Mouse (Mus musculus): ENCODE data around the gene Mutyh.
"Not testable (repeated sequence)": the region's sequence is repeated elsewhere in the genome, so short reads cannot be mapped to it uniquely, and the experiment has no call there.

Mutyh gene

DNA sequence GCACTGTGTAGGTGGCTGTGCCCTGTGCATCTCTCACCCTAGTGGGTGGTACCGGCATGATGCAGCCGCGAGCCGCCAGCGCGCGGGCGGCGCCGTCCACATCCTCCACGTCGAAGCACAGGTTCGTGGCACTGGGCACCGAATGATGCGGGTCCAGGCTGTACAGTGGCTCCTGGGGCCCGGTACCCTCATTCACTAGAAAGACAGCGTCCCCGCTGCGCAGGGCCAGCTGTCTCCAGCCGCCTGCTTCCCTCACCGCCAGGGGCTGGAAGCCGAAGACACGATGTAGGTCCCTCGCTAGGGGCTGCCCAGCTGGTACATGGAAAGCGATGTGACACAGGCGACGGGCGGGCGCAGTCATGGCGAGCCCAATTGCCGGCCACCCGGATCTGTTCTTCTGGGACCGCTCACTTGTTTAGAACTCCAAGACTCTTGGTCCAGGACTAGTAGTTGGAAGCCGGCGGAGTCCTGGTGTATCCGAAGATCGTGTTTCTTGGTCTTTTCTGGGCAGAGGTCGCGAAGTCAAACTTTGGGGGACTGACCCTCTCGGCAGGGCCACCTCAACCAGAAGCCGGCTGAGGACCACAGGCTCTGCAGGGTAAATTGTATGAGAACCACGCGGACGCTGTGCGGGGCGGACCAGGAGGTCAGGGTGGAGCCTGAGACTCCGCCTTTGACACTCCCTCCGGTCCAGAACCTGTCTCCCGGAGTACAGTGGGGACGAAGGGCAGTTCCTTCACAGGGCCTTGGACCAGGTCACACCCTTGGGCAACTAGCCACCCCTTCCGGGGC, 13.6 kb downstream of the Mutyh start:
- DNase-seq: peak; percentile 63

DNA sequence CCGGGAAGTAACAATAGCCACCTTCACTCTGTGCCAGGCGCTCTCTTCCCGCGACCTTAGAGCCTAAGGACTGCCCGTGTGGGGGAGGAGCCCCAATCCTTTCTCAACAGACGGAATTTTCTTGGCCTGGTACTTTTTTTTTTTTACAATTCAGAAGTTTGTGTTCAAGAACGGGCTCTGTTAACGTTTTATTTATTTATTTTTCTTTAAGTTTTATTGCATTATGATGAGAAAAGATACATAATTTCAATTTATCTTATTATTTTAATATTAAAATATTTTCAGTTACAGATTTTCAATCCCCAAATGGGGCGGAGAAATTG, 14.1 kb downstream of the Mutyh start, which contains the start of gene Hpdl:
Gene Hpdl, minus strand, starts transcription at position 14 of the 323 bp plus-strand sequence.
- no peak for DNase-seq

DNA sequence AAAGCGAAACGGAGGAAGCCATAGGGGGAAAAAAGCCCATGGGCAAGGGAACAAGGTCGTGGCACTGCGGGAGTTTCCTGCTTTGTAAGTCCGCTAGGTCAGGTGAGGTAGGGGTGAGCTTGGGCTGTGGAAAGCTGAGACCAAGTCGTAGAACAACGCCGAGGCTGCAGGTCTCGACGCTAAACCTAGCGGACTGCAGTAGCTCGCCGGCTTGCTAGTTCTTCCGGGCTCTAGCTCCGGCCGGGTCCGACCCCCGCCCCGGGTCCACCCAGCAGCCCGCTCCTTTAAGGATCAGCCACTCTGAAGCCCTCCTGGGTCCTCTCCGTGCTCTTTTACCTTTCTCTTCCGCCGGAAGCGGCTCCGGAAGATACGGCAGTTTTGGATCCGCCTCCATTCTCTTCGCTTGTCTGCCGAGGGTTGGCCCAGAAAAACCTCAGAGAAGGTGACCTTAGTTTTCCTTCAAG, 17.1 kb downstream of the Mutyh start:
- peak; percentile 80 for DNase-seq

DNA sequence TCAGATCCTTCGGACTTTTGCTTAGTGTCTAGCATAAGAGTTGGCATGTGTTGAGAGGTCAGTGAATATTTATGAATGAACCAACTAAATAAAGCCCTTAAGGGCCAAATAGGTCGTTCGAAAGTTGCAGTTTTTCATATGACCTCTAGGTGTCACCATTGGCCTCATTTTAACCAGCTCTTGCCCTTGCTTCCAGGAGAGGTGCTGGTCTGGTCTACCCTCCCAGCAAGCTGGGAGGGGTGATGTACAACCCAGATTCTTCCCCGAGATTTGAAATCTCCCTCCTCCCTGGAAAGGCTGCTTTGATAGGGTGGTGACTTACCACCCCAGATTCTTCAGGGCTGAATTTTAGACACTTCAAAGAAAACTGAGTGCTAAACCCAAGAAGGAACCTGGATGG, 20.3 kb downstream of the Mutyh start:
- DNase-seq: no peak

DNA sequence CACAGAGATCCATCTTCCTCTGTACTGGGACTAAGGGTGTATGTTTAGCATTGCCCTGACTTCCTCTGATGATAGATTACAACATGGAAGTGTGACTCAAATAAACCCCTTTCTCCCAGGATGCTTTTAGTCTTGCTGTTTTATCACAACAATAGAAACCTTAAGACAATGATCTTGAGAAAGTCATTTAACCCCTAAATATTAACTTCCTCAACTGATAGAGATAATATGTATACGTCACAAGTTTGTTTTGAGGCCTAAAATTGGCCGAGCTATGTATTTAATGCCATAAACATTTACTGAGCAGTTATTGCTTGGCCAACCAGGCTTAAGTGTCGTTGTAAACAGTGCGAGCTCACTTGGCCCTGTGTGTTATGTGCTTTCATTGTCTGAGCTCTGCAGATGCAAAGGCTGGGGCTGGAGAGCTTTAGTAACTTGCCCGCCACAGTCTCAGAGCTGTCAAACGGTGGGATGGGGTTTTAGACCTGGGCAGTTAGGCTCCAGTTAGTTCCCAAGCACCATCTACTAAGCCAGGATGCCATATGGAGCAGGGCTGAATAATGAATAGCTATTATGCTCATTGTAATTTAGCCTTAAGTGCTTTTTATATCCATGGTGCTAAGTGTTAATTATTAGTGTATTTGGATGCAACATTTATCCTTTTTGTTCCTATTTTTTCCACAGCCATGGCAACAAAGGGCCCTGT, 22.0 kb downstream of the Mutyh start:
- DNase-seq: no peak

DNA sequence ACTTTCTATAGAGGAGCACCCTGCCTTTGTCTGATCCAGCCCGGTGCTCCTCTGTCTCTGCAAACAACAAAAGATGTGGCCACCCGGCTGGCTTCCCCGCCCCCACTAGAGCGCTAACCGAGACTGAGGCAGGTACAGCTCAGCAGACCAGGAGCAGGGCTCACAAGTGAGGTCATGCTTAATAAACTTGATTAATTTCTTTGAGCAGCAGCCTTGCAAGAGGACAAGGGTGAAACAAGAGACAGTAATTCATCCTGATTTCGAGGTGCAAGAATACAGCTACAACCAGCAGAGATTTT, 22.5 kb downstream of the Mutyh start:
- DNase-seq: no peak

DNA sequence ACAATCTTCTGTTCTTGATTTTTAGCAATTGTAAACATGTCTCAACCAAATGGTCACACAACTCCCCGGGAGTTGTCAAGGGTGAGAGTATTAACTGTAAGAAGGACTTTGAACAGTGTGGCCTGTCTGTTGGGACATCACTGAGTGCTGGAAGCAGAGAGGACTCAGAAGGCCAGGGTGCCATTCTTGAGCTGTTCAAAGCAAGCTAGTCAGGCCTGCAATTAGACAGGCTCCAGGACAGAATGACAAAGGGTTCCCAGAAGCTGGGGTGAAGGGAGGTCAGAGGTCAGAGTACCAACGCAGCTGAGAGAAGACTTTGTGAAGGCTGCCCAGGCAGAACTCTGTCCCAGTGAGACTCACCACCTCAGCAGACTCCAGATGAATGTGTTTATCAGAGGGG, 31.5 kb downstream of the Mutyh start:
- no peak for DNase-seq

DNA sequence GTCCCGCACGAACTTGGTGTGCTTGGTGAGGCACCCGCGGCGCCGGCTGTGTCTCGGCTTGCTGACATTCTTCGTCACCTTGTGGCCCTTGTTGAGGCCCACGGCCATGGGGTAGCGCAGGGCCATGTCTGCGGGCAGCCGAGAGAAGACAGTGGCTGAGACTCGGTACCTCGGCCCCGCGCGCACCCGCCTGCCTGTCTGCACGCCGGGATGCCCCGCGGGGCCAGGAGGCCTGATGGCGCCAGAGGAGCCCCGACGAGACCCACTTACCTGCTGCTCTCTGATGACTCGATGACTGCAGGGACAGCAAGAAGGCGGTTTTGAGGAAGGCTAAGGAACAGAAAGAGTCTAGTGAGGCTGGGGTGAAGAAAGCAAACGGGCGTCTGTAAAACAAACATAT, 32.6 kb downstream of the Mutyh start:
- DNase-seq: not testable (repeated sequence)

DNA sequence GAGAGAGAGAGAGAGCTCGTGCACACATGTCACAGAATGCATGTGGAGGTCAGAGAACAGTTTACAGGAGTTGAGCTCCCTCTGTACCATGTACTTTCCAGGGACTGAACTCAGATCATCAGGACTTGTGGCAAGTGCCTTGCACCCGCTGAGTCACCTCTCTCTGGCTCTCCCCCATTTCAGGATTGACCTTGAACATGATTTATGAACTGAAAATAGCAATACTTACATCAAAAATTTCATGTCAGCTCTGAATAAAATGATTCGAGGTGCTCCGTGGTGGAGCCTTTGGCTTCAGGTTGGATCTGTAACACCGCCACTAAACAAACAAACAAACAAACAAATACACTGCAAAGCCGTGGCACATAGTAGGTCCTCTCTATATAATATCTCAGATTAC, 33.3 kb downstream of the Mutyh start:
- DNase-seq: no peak

DNA sequence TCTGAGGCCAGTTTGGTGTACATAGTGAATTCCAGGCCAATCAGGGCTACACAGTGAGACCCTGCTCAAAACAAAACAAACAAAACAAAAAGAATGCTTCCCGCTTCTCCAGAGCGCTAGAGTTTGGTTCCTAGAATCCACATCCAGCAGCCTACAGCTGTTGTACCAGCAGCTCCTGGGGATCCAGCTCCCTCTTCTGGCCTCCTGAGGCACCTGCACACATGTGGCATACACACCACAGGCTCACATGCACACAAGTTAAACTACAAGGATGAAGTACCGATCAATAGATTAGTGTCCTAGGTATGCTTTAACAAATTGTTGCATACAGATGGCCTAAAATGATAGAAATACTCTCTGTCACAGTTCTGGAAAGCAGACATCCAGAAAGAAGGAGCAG, 36.8 kb downstream of the Mutyh start:
- no peak for DNase-seq

DNA sequence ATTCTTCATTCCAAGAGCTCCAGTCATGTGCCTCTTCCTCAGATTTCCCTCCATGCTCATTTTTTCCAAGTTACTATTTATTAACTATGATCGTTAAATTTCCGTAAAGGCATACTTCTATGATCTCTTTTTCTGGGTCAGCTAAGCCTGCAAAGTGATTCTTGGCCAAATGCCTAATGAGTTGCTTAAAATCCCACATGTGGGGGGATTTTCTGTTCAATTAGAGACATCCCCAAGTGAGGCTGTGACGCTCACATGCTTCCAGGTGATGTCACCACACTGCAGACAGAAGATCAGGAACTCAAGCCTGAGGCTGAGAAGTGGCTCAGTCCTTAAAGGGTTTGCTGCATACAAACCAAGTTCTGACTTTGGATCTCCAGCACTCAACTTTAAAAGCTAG, 42.4 kb downstream of the Mutyh start:
- DNase-seq: no peak

DNA sequence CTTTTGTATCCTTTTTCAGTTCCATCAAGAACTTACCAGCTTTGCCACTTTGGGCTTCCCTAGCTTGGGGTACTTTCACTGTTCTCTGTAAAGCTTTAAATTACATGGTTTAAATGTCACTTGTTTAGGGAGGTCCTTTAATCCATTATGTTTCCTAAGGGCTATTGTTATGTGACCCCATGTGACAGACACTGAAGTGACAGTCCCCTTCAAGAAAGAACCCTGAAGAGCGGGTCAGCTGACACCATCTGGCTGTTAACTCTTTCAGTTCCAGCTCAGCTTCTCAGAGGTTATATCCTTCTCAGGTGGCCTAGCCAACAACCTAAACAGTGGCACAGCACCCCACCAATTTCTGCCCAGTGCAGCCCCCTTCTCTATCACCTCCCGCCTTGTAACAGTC, 46.8 kb downstream of the Mutyh start:
- no peak for DNase-seq

DNA sequence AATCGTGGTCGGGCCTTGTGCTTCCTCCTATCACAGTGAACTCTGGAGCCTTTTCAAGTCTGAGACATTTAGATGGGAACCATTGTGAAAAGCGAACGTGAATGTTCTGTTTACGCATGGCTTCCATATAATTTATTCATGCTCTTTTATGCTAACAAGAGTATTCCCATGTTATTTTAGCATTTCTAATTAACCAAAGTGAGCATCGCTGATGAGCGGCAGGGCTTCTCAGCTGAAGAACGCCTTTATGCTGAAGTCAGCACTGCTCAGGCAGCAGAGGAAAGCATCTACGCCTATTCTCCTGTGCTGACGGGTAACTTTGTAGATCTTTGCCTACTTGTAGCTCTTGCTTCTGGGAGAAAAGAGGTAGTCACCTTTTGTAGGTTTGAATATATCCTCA, 49.7 kb downstream of the Mutyh start:
- no peak for DNase-seq

DNA sequence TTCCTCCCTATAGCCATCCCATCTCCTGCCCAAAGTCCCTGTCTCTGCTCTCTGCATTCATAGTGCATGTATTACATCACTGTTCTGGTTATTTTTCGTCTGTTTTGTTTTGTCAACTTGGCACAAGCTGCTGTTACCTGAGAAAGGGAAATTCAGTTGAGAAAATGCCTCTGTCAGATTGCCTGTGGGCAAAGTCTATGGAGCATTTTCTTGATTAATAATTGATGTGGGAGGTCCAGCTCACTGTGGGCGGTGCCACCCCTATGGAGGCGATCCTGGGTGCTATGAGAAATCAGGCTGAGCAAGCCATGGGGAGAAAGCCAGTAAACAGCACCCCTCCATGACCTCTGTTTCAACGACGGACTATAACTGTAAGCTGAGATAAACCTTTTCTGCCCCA, 52.2 kb downstream of the Mutyh start:
- no peak for DNase-seq

DNA sequence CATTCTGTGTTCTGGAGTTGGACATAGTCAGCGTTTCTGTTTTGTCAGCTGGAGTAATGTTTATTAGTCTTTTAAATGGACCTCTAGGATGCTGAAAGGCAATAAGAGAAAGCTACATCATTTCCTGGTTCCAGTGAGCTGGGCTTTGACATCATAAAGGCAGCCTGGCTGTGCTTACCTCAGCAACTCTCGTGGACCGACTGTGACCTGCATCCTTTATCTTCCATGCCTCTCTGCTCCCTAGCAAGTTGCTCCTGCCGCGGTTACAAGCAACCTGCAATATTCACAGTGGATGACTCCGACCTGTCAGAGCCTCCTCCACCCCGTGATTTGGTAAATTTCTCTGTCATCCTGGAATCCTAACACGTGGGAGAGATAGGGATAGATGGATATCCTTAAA, 54.5 kb downstream of the Mutyh start:
- DNase-seq: no peak

All from thymus, postnatal 4 days (tissue).